Mouse (Mus musculus) ES-E14 (cell line): ENCODE data around the gene Prcc.

ENCODE experiments used
- CHD2 ChIP-seq: IDR thresholded peaks from 2 replicates; pipeline ENCODE4 v1.6.1; 2014; ENCODE audit warnings: mild to moderate bottlenecking, low read depth, low read length, inconsistent platforms
- HCFC1 ChIP-seq: IDR thresholded peaks from 2 replicates; pipeline ENCODE4 v1.6.1; 2012; ENCODE audit warnings: low read length, inconsistent platforms, borderline replicate concordance; ENCODE audit not compliant: insufficient read depth

DNA sequence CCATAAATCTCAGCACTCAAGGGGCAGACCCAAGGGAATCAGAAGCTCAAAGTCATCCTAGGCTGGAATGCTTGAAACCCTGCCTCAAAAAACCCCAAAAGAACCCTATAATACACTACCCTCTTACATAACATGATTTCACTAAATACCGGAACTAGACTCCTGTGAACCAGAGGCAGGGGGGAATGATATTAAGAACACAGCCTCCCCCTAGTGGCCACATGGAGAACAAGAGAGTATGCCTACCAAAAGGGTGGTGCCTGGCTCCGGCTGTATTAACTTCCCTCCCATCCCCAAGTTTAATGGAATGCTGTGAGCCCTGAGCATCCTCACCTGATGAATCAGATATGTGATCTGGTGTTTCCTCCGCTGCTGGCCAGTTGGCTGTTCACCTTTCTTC is 25.6 kb downstream of the Prcc start:
- TF ChIP-seq CHD2: no peak
- no peak for TF ChIP-seq HCFC1
